Mouse (Mus musculus) kidney, adult 2 months (tissue): Measurements from ENCODE around the gene Alg11.

Experiments used
- CTCF ChIP-seq: fragments of 200-500 bp; conservative IDR thresholded peaks from 2 replicates; pipeline ENCODE4 v1.5.1; 2011; ENCODE audit warnings: low read depth, mild to moderate bottlenecking, control low read depth, low read length, moderate library complexity, mixed read lengths; ENCODE audit not compliant: insufficient read depth, insufficient read length
- POLR2A ChIP-seq: fragments of 200-500 bp; IDR thresholded peaks from one replicate; pipeline ENCODE4 v1.6.1; 2011; ENCODE audit warnings: low read depth, low read length, control low read depth

GRCm38 (mm10) chr8:22030990-22031389 lies 29.5 kb upstream of the Alg11 start:
- no peak for TF ChIP-seq CTCF
- TF ChIP-seq POLR2A = no peak
